Mouse (Mus musculus) heart, embryonic 11.5 days (tissue): Measurements from ENCODE around the gene Cblb. TPM values are rescaled to one million over a fixed set of nuclear protein-coding genes. Genes with fewer than 3 reads are reported as not detected.
A peak's percentile ranks its signal among the peaks of the same experiment; 100 is the strongest.

Experiments
- ATAC-seq: fragments of 200-750 bp; cut with Nextera tagmentation; replicated peaks from 2 replicates; pipeline ENCODE4 v1.8.0; 2017; ENCODE audit warnings: moderate library complexity; ENCODE audit not compliant: insufficient number of reproducible peaks, low FRiP score, low TSS enrichment
- H3K27ac ChIP-seq: fragments of 300-500 bp; sonication (generic); 2 replicates; pipeline ENCODE4 v1.5.1; 2014; ENCODE audit warnings: mild to moderate bottlenecking, low read depth, low read length
- H3K27me3 ChIP-seq: fragments of 300-500 bp; sonication (generic); 2 replicates; pipeline ENCODE4 v1.6.1; 2014; ENCODE audit warnings: mild to moderate bottlenecking, low read length, mixed read lengths; ENCODE audit not compliant: control insufficient read depth, insufficient read depth
- H3K36me3 ChIP-seq: fragments of 300-500 bp; sonication (generic); 2 replicates; pipeline ENCODE4 v1.6.1; 2014; ENCODE audit warnings: mild to moderate bottlenecking, low read length, moderate library complexity, mixed read lengths; ENCODE audit not compliant: control insufficient read depth, insufficient read depth
- H3K4me1 ChIP-seq: fragments of 300-500 bp; sonication (generic); 2 replicates; pipeline ENCODE4 v1.6.1; 2014; ENCODE audit warnings: low read length; ENCODE audit not compliant: control insufficient read depth, insufficient read depth
- H3K4me2 ChIP-seq: fragments of 300-500 bp; sonication (generic); 2 replicates; pipeline ENCODE4 v1.6.1; 2014; ENCODE audit warnings: mild to moderate bottlenecking, moderate library complexity
- H3K4me3 ChIP-seq: fragments of 300-500 bp; sonication (generic); 2 replicates; pipeline ENCODE4 v1.5.1; 2014; ENCODE audit warnings: low read depth, low read length
- H3K9ac ChIP-seq: fragments of 300-500 bp; sonication (generic); 2 replicates; pipeline ENCODE4 v1.6.1; 2014; ENCODE audit warnings: mild to moderate bottlenecking, low read depth, low read length, moderate library complexity
- H3K9me3 ChIP-seq: fragments of 300-500 bp; sonication (generic); replicated peaks from 2 replicates; pipeline ENCODE4 v1.6.1; 2016; ENCODE audit warnings: low read length; ENCODE audit not compliant: control insufficient read depth
- WGBS: fragments of 180-500 bp; shearing (Covaris S2); extraction: QIAGEN DNeasy Blood & Tissue Kit; methylation state at CpG from one replicate; pipeline ENCODE4 v1.1.7; 2014; ENCODE audit not compliant: insufficient replicate concordance; 5-methylcytosine and 5-hydroxymethylcytosine counted together
- polyA plus RNA-seq: library from polyadenylated mRNA; unstranded; fragments of >200 nt; fragmentation: Nextera tagmentation; extraction: Ambion mirVana; gene quantifications from 2 replicates; pipeline ENCODE4 v1.2.1, GENCODE M21; 2014

The Cblb gene
- polyA plus RNA-seq, 1 experiment from 2014 or later, result 15.3 TPM

- Histone ChIP-seq H3K4me1 (peaks cover 8% of the 10 kb centered on the region), H3K9me3 (no peaks in the 10 kb centered on the region), H3K9ac (no peak overlapping the region), H3K27ac (no peak overlapping the region), H3K36me3 (peaks cover 4% of the 10 kb centered on the region), H3K4me2 (no peak overlapping the region), H3K27me3 (no peaks in the 10 kb centered on the region), H3K4me3 (no peak overlapping the region)
- ATAC-seq, result no peak
- 88% methylated on average over 11 of the region's 11 CpGs for WGBS
Measured at GRCm38 (mm10) chr16:52043380-52044117, 12.5 kb downstream of the Cblb start.

GRCm38 (mm10) chr16:52044518-52044917, 13.5 kb downstream of the Cblb start:
- Histone ChIP-seq H3K27me3 (no peaks in the 10 kb centered on the region), H3K4me2 (no peak overlapping the region), H3K4me1 (peaks cover 14% of the 10 kb centered on the region), H3K27ac (no peak overlapping the region), H3K4me3 (no peak overlapping the region), H3K9ac (no peak overlapping the region), H3K9me3 (no peaks in the 10 kb centered on the region), H3K36me3 (peaks cover 4% of the 10 kb centered on the region)
- ATAC-seq, result no peak
- WGBS, result 93% methylated on average over 7 of the region's 7 CpGs

- H3K4me1 ChIP-seq, result peaks cover 16% of the 10 kb centered on the region
- H3K4me2 ChIP-seq, result no peak overlapping the region
- no peaks in the 10 kb centered on the region for H3K9me3 ChIP-seq
- H3K27me3 ChIP-seq, result no peaks in the 10 kb centered on the region
- ATAC-seq, result no peak
- 73% methylated on average over 4 of the region's 4 CpGs for WGBS
- no peak overlapping the region for H3K4me3 ChIP-seq
- no peak overlapping the region for H3K9ac ChIP-seq
- H3K36me3 ChIP-seq, result peaks cover 4% of the 10 kb centered on the region
- no peak overlapping the region for H3K27ac ChIP-seq
Measured at GRCm38 (mm10) chr16:52044985-52045384, 14.0 kb downstream of the Cblb start.

- no peak for ATAC-seq
- Histone ChIP-seq H3K9ac (no peak overlapping the region), H3K4me2 (no peak overlapping the region), H3K27me3 (no peaks in the 10 kb centered on the region), H3K4me3 (no peak overlapping the region), H3K27ac (no peak overlapping the region), H3K4me1 (peaks cover 16% of the 10 kb centered on the region), H3K9me3 (no peaks in the 10 kb centered on the region), H3K36me3 (peaks cover 6% of the 10 kb centered on the region)
- WGBS, result 90% methylated on average over 4 of the region's 4 CpGs
Measured at GRCm38 (mm10) chr16:52046464-52046863, 15.4 kb downstream of the Cblb start.

GRCm38 (mm10) chr16:52051106-52051505, 20.1 kb downstream of the Cblb start:
- Histone ChIP-seq H3K4me1 (peaks cover 27% of the 10 kb centered on the region), H3K36me3 (peaks cover 6% of the 10 kb centered on the region)
- 81% methylated on average over 8 of the region's 8 CpGs for WGBS

GRCm38 (mm10) chr16:52052734-52053133, 21.7 kb downstream of the Cblb start:
- no peak overlapping the region for H3K9ac ChIP-seq
- peaks cover 40% of the 10 kb centered on the region for H3K4me1 ChIP-seq
- no peaks in the 10 kb centered on the region for H3K27me3 ChIP-seq
- 59% methylated on average over 5 of the region's 5 CpGs for WGBS
- H3K27ac ChIP-seq, result no peak overlapping the region
- peaks cover 6% of the 10 kb centered on the region for H3K36me3 ChIP-seq
- no peaks in the 10 kb centered on the region for H3K9me3 ChIP-seq
- H3K4me2 ChIP-seq, result no peak overlapping the region
- ATAC-seq, result no peak
- H3K4me3 ChIP-seq, result no peak overlapping the region

More at GRCm38 (mm10) chr16:52051106-52051505, 20.1 kb downstream of the Cblb start:
- no peak overlapping the region for H3K4me2 ChIP-seq
- ATAC-seq, result no peak
- no peak overlapping the region for H3K9ac ChIP-seq
- H3K27me3 ChIP-seq, result no peaks in the 10 kb centered on the region
- no peaks in the 10 kb centered on the region for H3K9me3 ChIP-seq
- no peak overlapping the region for H3K4me3 ChIP-seq
- H3K27ac ChIP-seq, result no peak overlapping the region

- WGBS, result 94% methylated on average over 3 of the region's 3 CpGs
- Histone ChIP-seq H3K9me3 (no peaks in the 10 kb centered on the region), H3K36me3 (peaks cover under 1% of the 10 kb centered on the region; the same call in 1 of the 2 replicates), H3K27ac (no peak overlapping the region), H3K9ac (no peak overlapping the region), H3K4me1 (peaks cover 42% of the 10 kb centered on the region), H3K4me2 (no peak overlapping the region), H3K4me3 (no peak overlapping the region), H3K27me3 (no peaks in the 10 kb centered on the region)
- no peak for ATAC-seq
Measured at GRCm38 (mm10) chr16:52055236-52055635, 24.2 kb downstream of the Cblb start.

- Histone ChIP-seq H3K9me3 (no peaks in the 10 kb centered on the region), H3K4me3 (no peak overlapping the region), H3K4me1 (peaks cover 52% of the 10 kb centered on the region), H3K9ac (no peak overlapping the region), H3K4me2 (no peak overlapping the region), H3K27me3 (no peaks in the 10 kb centered on the region), H3K27ac (peak overlapping the region; percentile 70), H3K36me3 (no peaks in the 10 kb centered on the region; the same call in 1 of the 2 replicates)
- 64% methylated on average over 4 of the region's 4 CpGs for WGBS
- ATAC-seq, result no peak
Measured at GRCm38 (mm10) chr16:52056164-52056563, 25.1 kb downstream of the Cblb start.

- no peak for ATAC-seq
- WGBS, result 69% methylated on average over 2 of the region's 2 CpGs
- H3K9ac ChIP-seq, result no peak overlapping the region
Measured at GRCm38 (mm10) chr16:52057335-52057734, 26.3 kb downstream of the Cblb start.

More at GRCm38 (mm10) chr16:52057335-52057734, 26.3 kb downstream of the Cblb start:
- no peak overlapping the region for H3K27ac ChIP-seq
- 0 out of 2 replicates have a peak, but pooled peaks cover 2% of the 10 kb centered on the region for H3K27me3 ChIP-seq
- no peak overlapping the region for H3K4me2 ChIP-seq
- H3K4me1 ChIP-seq, result peaks cover 60% of the 10 kb centered on the region
- H3K9me3 ChIP-seq, result no peaks in the 10 kb centered on the region
- H3K36me3 ChIP-seq, result no peaks in the 10 kb centered on the region; the same call in 1 of the 2 replicates
- no peak overlapping the region for H3K4me3 ChIP-seq
